Mouse (Mus musculus): ENCODE results near the gene Gm8229. TPM values are rescaled to one million over a fixed set of nuclear protein-coding genes. Genes with fewer than 3 reads are reported as not detected.
"Not testable (repeated sequence)": the region's sequence is repeated elsewhere in the genome, so short reads cannot be mapped to it uniquely, and the experiment has no call there.

The Gm8229 gene
- polyA plus RNA-seq (2015; fragmentation: Nextera tagmentation; extraction: Ambion mirVana): not detected in 2 replicates

- ATAC-seq (ENCODE audit: low read depth); H3K36me3 ChIP-seq; H3K4me2 ChIP-seq; H3K9me3 ChIP-seq (replicated peaks); DNase-seq; H3K4me1 ChIP-seq (replicated peaks); H3K9ac ChIP-seq; H3K4me3 ChIP-seq (replicated peaks); H3K27ac ChIP-seq; H3K27me3 ChIP-seq: not testable (repeated sequence)
- 65% methylated on average over 4 of the region's 4 CpGs for WGBS (ENCODE audit: insufficient replicate concordance)
Measured at GRCm38 (mm10) chr14:44365057-44365456, at the start of gene Gm8229. Gene Gm8229, plus strand, starts transcription at chr14:44365357.

DNA sequence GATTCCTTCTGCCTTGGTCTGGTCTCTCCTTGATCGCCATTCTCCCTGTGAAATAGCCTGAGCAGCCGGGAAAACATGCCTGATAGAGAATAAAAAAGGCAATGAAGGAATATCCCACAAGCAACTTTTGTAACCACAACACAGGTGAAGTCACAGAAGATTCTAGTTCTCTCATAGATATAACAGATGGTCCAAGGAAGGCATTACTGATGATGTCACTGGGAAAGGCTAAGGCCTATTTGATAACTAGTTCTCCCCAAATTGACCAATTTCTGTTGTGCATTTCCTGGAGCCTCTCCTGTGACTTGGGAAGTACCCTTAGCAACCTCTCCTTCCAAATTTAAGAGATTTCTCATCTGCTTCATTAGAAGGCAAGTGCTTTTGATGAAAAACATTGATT is 26.7 kb upstream of the Gm8229 start, which contains the start of gene Gm5930:
Gene Gm5930, minus strand, starts transcription at position 101 of the 400 bp plus-strand sequence.
- H3K36me3 ChIP-seq; H3K4me3 ChIP-seq (replicated peaks); H3K27ac ChIP-seq; H3K9me3 ChIP-seq (replicated peaks); ATAC-seq (ENCODE audit: low read depth); H3K27me3 ChIP-seq; H3K9ac ChIP-seq; DNase-seq; H3K4me1 ChIP-seq (replicated peaks); H3K4me2 ChIP-seq: not testable (repeated sequence)
- no CpG with 5 or more reads among the region's 2 CpGs for WGBS (ENCODE audit: insufficient replicate concordance)

DNA sequence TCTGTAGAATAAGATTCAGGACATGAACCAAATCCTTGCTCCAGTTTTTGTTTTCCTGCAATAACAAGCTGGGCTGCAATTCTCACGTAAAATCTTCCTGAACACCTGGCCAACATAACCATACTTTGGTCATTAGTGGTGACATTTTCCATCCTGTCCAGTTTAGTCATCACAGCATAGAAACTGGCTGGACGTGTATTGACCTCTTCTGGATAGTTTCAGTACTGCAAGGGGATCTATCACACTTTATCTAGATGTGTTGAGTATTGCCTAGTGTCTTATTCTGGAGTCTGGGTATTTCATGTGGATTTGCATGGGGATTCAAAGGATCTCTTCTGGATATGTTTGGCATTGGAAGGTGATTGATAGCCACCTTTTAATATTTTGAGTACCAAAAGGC is 3.7 kb upstream of the Gm8229 start:
- not testable (repeated sequence) for H3K9me3 ChIP-seq (replicated peaks); ATAC-seq (ENCODE audit: low read depth); H3K4me2 ChIP-seq; H3K27ac ChIP-seq; H3K4me3 ChIP-seq (replicated peaks); H3K36me3 ChIP-seq; H3K27me3 ChIP-seq; H3K4me1 ChIP-seq (replicated peaks); DNase-seq; H3K9ac ChIP-seq
- WGBS (ENCODE audit: insufficient replicate concordance): 25% methylated on average over 2 of the region's 2 CpGs

DNA sequence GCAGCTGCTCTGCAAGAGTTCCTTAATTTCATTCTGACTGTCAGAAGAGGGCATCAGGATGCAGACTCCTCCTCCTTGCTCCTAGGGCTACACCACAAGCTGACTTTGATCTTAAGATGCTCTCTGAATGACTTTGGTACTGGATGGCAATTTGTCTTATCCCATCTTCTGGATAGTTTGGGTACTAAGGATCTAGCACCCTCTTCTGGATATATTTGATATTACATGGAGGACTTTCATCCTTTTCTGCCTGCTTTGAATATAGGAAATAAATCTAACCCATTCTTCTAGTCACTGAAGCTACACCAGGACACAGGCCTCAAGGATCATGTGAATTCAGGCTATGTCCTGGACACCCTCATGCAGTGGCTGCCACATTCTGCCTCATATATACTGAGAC is 2.9 kb upstream of the Gm8229 start:
- not testable (repeated sequence) for H3K4me3 ChIP-seq (replicated peaks); DNase-seq; H3K9ac ChIP-seq; H3K9me3 ChIP-seq (replicated peaks); ATAC-seq (ENCODE audit: low read depth); H3K4me2 ChIP-seq; H3K4me1 ChIP-seq (replicated peaks); H3K36me3 ChIP-seq; H3K27me3 ChIP-seq; H3K27ac ChIP-seq

- not testable (repeated sequence) for H3K9ac ChIP-seq; H3K9me3 ChIP-seq (replicated peaks); H3K4me3 ChIP-seq (replicated peaks); H3K4me1 ChIP-seq (replicated peaks); H3K27me3 ChIP-seq; H3K27ac ChIP-seq; DNase-seq; H3K36me3 ChIP-seq; H3K4me2 ChIP-seq; ATAC-seq (ENCODE audit: low read depth)
- WGBS (ENCODE audit: insufficient replicate concordance): 46% methylated on average over 4 of the region's 4 CpGs
Measured at GRCm38 (mm10) chr14:44384233-44384632, 19.1 kb downstream of the Gm8229 start.

- WGBS (ENCODE audit: insufficient replicate concordance): no CpG with 5 or more reads among the region's 2 CpGs
Measured at GRCm38 (mm10) chr14:44410588-44410987, 45.4 kb downstream of the Gm8229 start, which contains the start of gene Gm3371. Gene Gm3371, minus strand, starts transcription at chr14:44410688.

More at GRCm38 (mm10) chr14:44410588-44410987, 45.4 kb downstream of the Gm8229 start, which contains the start of gene Gm3371:
- H3K27ac ChIP-seq; H3K9ac ChIP-seq; H3K4me2 ChIP-seq; H3K36me3 ChIP-seq; H3K4me3 ChIP-seq (replicated peaks); H3K27me3 ChIP-seq; DNase-seq; H3K4me1 ChIP-seq (replicated peaks); ATAC-seq (ENCODE audit: low read depth); H3K9me3 ChIP-seq (replicated peaks): not testable (repeated sequence)

Other genes with a start within 250 kb of the Gm8229 start
- gene Gm3327, start 241.5 kb upstream of the Gm8229 start, polyA plus RNA-seq (2015; fragmentation: Nextera tagmentation; extraction: Ambion mirVana): not detected in 2 replicates
- not detected in 2 replicates for gene Gm8212, start 167.7 kb upstream of the Gm8229 start, polyA plus RNA-seq (2015; fragmentation: Nextera tagmentation; extraction: Ambion mirVana)
- gene 4930503E14Rik, start 152.1 kb upstream of the Gm8229 start, polyA plus RNA-seq (2015; fragmentation: Nextera tagmentation; extraction: Ambion mirVana): not detected in 2 replicates
- gene Gm8220, start 79.8 kb upstream of the Gm8229 start, polyA plus RNA-seq (2015; fragmentation: Nextera tagmentation; extraction: Ambion mirVana): not detected in 2 replicates
- not detected in 2 replicates for gene Gm5930, start 26.8 kb upstream of the Gm8229 start, polyA plus RNA-seq (2015; fragmentation: Nextera tagmentation; extraction: Ambion mirVana)
- not detected in 2 replicates for gene Gm3371, start 45.3 kb downstream of the Gm8229 start, polyA plus RNA-seq (2015; fragmentation: Nextera tagmentation; extraction: Ambion mirVana)
- gene Gm8232, start 68.3 kb downstream of the Gm8229 start, polyA plus RNA-seq (2015; fragmentation: Nextera tagmentation; extraction: Ambion mirVana): not detected in 2 replicates
- gene BC061237, start 127.1 kb downstream of the Gm8229 start, polyA plus RNA-seq (2015; fragmentation: Nextera tagmentation; extraction: Ambion mirVana): not detected in 2 replicates
- not detected in 2 replicates for gene Gm17093, start 152.9 kb downstream of the Gm8229 start, polyA plus RNA-seq (2015; fragmentation: Nextera tagmentation; extraction: Ambion mirVana)
- gene Gm8247, start 217.8 kb downstream of the Gm8229 start, polyA plus RNA-seq (2015; fragmentation: Nextera tagmentation; extraction: Ambion mirVana): not detected in 2 replicates